Comparison of ENCODE assay signal across 8 mouse cellular contexts in the genomic region with DNA sequence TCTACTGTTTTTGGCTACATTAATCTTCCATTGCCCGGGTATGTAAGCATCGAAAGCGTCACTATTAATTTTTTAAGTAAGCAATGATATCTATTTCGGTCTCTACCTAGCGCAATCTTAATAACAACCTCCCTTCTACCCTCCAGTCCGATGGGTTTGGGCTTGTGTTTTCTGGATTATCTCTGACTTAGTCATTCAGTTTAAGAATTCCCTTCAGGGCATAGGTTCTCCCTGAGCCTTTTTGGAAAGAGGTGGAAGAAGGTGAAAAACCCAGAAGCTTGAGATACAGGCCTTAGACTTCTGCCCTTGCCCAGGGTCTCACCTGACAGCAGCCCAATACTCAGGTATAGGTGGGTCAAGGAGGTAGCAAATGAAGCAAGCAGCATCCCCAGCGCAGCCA. TPM values are rescaled to one million over a fixed set of nuclear protein-coding genes. Genes with fewer than 3 reads are reported as not detected.
A peak's percentile ranks its signal among the peaks of the same experiment; 100 is the strongest.
DNase-seq lines count a peak whose midpoint lies in the region; ATAC-seq and TF ChIP-seq lines count a peak whose summit lies in the region.

No protein-coding gene starts in this region.

- H3K27me3 ChIP-seq in heart, embryonic 11.5 days (ENCODE audit: control insufficient read depth, insufficient read depth, low read length), result peaks cover 34% of the 10 kb centered on the region
- no peaks in the 10 kb centered on the region for H3K27me3 ChIP-seq in C2C12 (ENCODE audit: control insufficient read depth, insufficient read depth, insufficient read length)
- peaks cover 36% of the 10 kb centered on the region for H3K27me3 ChIP-seq in forebrain, embryonic 13.5 days
- H3K27me3 ChIP-seq in liver, embryonic 14.5 days (ENCODE audit: control insufficient read depth, insufficient read depth, low read length), result peaks cover 16% of the 10 kb centered on the region

- intact Hi-C loops in heart, postnatal 25 days (cut with DNase I), result loop anchor here (10.0 kb wide), 1 partner anchor 285 kb away; the partner anchor contains the start of gene Ybx2

- 58% methylated on average over 7 of the region's 7 CpGs for WGBS in heart, embryonic 11.5 days (ENCODE audit: insufficient replicate concordance)
- WGBS in forebrain, embryonic 13.5 days, result 62% methylated on average over 7 of the region's 7 CpGs
- WGBS in liver, embryonic 14.5 days (ENCODE audit: insufficient replicate concordance), result 52% methylated on average over 7 of the region's 7 CpGs

- peaks cover 20% of the 10 kb centered on the region for H3K79me3 ChIP-seq in C2C12 (ENCODE audit: low read depth)

- peaks cover 18% of the 10 kb centered on the region for H3K4me1 ChIP-seq in heart, embryonic 11.5 days (ENCODE audit: control insufficient read depth, insufficient read depth, low read length)
- peaks cover 38% of the 10 kb centered on the region for H3K4me1 ChIP-seq in forebrain, embryonic 13.5 days
- H3K4me1 ChIP-seq in liver, embryonic 14.5 days (replicated peaks; ENCODE audit: control insufficient read depth in 2 of 2, insufficient read depth in 2 of 2, low read length in 1 of 2), result peaks cover 18 to 26% of the 10 kb centered on the region in 2 experiments

- peak overlapping the region; percentile 90 for H3ac ChIP-seq in C2C12 (ENCODE audit: control insufficient read depth, insufficient read length, low read depth)

- H3K79me2 ChIP-seq in C2C12 (ENCODE audit: control insufficient read depth, insufficient read depth), result peaks cover 83% of the 10 kb centered on the region

- no peak for DNase-seq in heart, postnatal 25 days (ENCODE audit: low spot score)
- DNase-seq in liver, embryonic 14.5 days (ENCODE audit: low read depth in 3 of 3, low spot score in 3 of 3), result no peak
- no peak for DNase-seq in MN1 (ENCODE audit: low spot score)
- DNase-seq in left cerebral cortex, adult 9 months (ENCODE audit: low spot score in 2 of 2), result no peak

- no peak for TF ChIP-seq CTCF in C2C12 (IDR thresholded peaks at IDR 0.05; ENCODE audit: control insufficient read depth, insufficient read depth, insufficient read length)
- TF ChIP-seq CTCF in liver, embryonic 14.5 days (IDR thresholded peaks at IDR 0.05; ENCODE audit: low read depth), result no peak

- no peaks in the 10 kb centered on the region for H3K9me3 ChIP-seq in heart, embryonic 11.5 days (replicated peaks; ENCODE audit: control insufficient read depth, low read length)
- H3K9me3 ChIP-seq in forebrain, embryonic 13.5 days (replicated peaks), result no peaks in the 10 kb centered on the region
- no peaks in the 10 kb centered on the region for H3K9me3 ChIP-seq in liver, embryonic 14.5 days (ENCODE audit: control insufficient read depth, low read length)

- H3K36me3 ChIP-seq in heart, embryonic 11.5 days (ENCODE audit: control insufficient read depth, insufficient read depth, low read length), result no peaks in the 10 kb centered on the region
- peaks cover 46% of the 10 kb centered on the region for H3K36me3 ChIP-seq in C2C12 (ENCODE audit: control insufficient read depth, insufficient read depth)
- peaks cover 14% of the 10 kb centered on the region for H3K36me3 ChIP-seq in forebrain, embryonic 13.5 days (ENCODE audit: poor library complexity, severe bottlenecking)
- no peaks in the 10 kb centered on the region for H3K36me3 ChIP-seq in liver, embryonic 14.5 days (replicated peaks; ENCODE audit: control insufficient read depth, insufficient read depth, low read depth)

- ATAC-seq in heart, embryonic 11.5 days (replicated peaks; ENCODE audit: insufficient number of reproducible peaks, low FRiP score, low TSS enrichment), result no peak
- ATAC-seq in forebrain, embryonic 13.5 days, result no peak
- no peak for ATAC-seq in liver, embryonic 14.5 days (ENCODE audit: insufficient read depth)
- ATAC-seq in CD4-positive, CD25-positive, alpha-beta regulatory T cell, adult 4 months, result no peak

- H3K4me3 ChIP-seq in heart, embryonic 11.5 days (ENCODE audit: low read depth, low read length), result peak overlapping the region; percentile 49
- peak overlapping the region; percentile 43 for H3K4me3 ChIP-seq in C2C12 (ENCODE audit: insufficient read depth, poor library complexity, severe bottlenecking)
- peak overlapping the region; percentile 50 for H3K4me3 ChIP-seq in forebrain, embryonic 13.5 days
- H3K4me3 ChIP-seq in liver, embryonic 14.5 days (ENCODE audit: insufficient read depth in 1 of 2, low read depth in 2 of 2, low read length in 2 of 2), result peak overlapping the region; percentile 79 to 81

- H3K27ac ChIP-seq in heart, embryonic 11.5 days (ENCODE audit: low read depth, low read length), result peak overlapping the region; percentile 95; the same call in 1 of the 2 replicates
- peak overlapping the region; percentile 83; the same call in 1 of the 2 replicates for H3K27ac ChIP-seq in forebrain, embryonic 13.5 days
- peak overlapping the region; percentile 99 for H3K27ac ChIP-seq in liver, embryonic 14.5 days

- H3K9ac ChIP-seq in heart, embryonic 11.5 days (ENCODE audit: low read depth, low read length), result peak overlapping the region; percentile 80
- peak overlapping the region; percentile 81 for H3K9ac ChIP-seq in forebrain, embryonic 13.5 days
- peak overlapping the region; percentile 96 for H3K9ac ChIP-seq in liver, embryonic 14.5 days (replicated peaks)

- no peak for TF ChIP-seq EP300 in liver, embryonic 14.5 days (IDR thresholded peaks at IDR 0.05; ENCODE audit: low read depth)

- H3K4me2 ChIP-seq in heart, embryonic 11.5 days, result peak overlapping the region; percentile 83
- H3K4me2 ChIP-seq in forebrain, embryonic 13.5 days, result peak overlapping the region; percentile 92
- H3K4me2 ChIP-seq in liver, embryonic 14.5 days (ENCODE audit: low read depth), result peak overlapping the region; percentile 98

TF ChIP-seq in C2C12, 6 proteins besides CTCF, POLR2A, EP300 and RAD21:
- TF ChIP-seq FOSL1 (IDR thresholded peaks at IDR 0.05; ENCODE audit: insufficient read depth, low read length, poor library complexity, severe bottlenecking), result no peak
- TF ChIP-seq MYOD1 (IDR thresholded peaks at IDR 0.05; ENCODE audit: control insufficient read depth, insufficient read length, low read depth), result no peak
- TF ChIP-seq MAX (IDR thresholded peaks at IDR 0.05), result no peak
- no peak for TF ChIP-seq CEBPB (IDR thresholded peaks at IDR 0.05; ENCODE audit: low read depth)
- no peak for TF ChIP-seq USF1 (IDR thresholded peaks at IDR 0.05; ENCODE audit: low read depth)
- TF ChIP-seq MYOG (IDR thresholded peaks at IDR 0.05; ENCODE audit: control insufficient read depth, extremely low read depth, insufficient read length), result no peak

RNA-seq across cellular contexts. Expression of gene Slc16a13, which starts 1.0 kb away (rescaled TPM):
- 7.6 and 7.8 TPM in 2 replicates for polyA plus RNA-seq in heart, embryonic 11.5 days (2014; fragmentation: Nextera tagmentation; extraction: Ambion mirVana)
- total RNA-seq in heart, postnatal 25 days (2021), result 1 to 10 TPM; 4.2 to 4.8 TPM
- 22.0 TPM for polyA plus RNA-seq in C2C12 (2012; fragmentation: generic; extraction: Trizol)
- polyA plus RNA-seq in forebrain, embryonic 13.5 days (2015; fragmentation: Nextera tagmentation; extraction: Ambion mirVana), result 13.4 and 14.8 TPM in 2 replicates
- 2.9 and 3.2 TPM in 2 replicates for polyA plus RNA-seq in liver, embryonic 14.5 days (2012; rRNA removed)
- 3.8 and 4.4 TPM in 2 replicates for polyA plus RNA-seq in liver, embryonic 14.5 days (2014; fragmentation: Nextera tagmentation; extraction: Ambion mirVana)
- 1 to 10 TPM; 2.7 to 3.9 TPM for polyA plus RNA-seq in CD4-positive, CD25-positive, alpha-beta regulatory T cell, adult 4 months (2017; shearing (Covaris generic))

RNA-seq across cellular contexts. Expression of gene Slc16a11, which starts 7.3 kb away (rescaled TPM):
- polyA plus RNA-seq in heart, embryonic 11.5 days (2014; fragmentation: Nextera tagmentation; extraction: Ambion mirVana), result 0.36 and 0.39 TPM in 2 replicates
- total RNA-seq in heart, postnatal 25 days (2021), result under 1 TPM in 1 of 2 experiments, not detected in 1; 0.45 TPM
- polyA plus RNA-seq in C2C12 (2012; fragmentation: generic; extraction: Trizol), result 145 TPM
- 1.8 and 2.2 TPM in 2 replicates for polyA plus RNA-seq in forebrain, embryonic 13.5 days (2015; fragmentation: Nextera tagmentation; extraction: Ambion mirVana)
- 0.52 and 0.79 TPM in 2 replicates for polyA plus RNA-seq in liver, embryonic 14.5 days (2012; rRNA removed)
- 0.47 TPM in 2 replicates for polyA plus RNA-seq in liver, embryonic 14.5 days (2014; fragmentation: Nextera tagmentation; extraction: Ambion mirVana)
- polyA plus RNA-seq in CD4-positive, CD25-positive, alpha-beta regulatory T cell, adult 4 months (2017; shearing (Covaris generic)), result not detected

RNA-seq across cellular contexts. Expression of gene Bcl6b, which starts 9.7 kb away (rescaled TPM):
- polyA plus RNA-seq in heart, embryonic 11.5 days (2014; fragmentation: Nextera tagmentation; extraction: Ambion mirVana), result 11.9 and 13.0 TPM in 2 replicates
- total RNA-seq in heart, postnatal 25 days (2021), result 10 to 100 TPM; 20.0 to 22.3 TPM
- polyA plus RNA-seq in C2C12 (2012; fragmentation: generic; extraction: Trizol), result 9.3 TPM
- 4.3 and 4.7 TPM in 2 replicates for polyA plus RNA-seq in forebrain, embryonic 13.5 days (2015; fragmentation: Nextera tagmentation; extraction: Ambion mirVana)
- polyA plus RNA-seq in liver, embryonic 14.5 days (2012; rRNA removed), result 1.0 TPM in 2 replicates
- 1.0 and 2.5 TPM in 2 replicates for polyA plus RNA-seq in liver, embryonic 14.5 days (2014; fragmentation: Nextera tagmentation; extraction: Ambion mirVana)
- polyA plus RNA-seq in CD4-positive, CD25-positive, alpha-beta regulatory T cell, adult 4 months (2017; shearing (Covaris generic)), result under 1 TPM; 0.31 to 0.56 TPM

RNA-seq across cellular contexts. Expression of gene 0610010K14Rik, which starts 17.8 kb away (rescaled TPM):
- polyA plus RNA-seq in heart, embryonic 11.5 days (2014; fragmentation: Nextera tagmentation; extraction: Ambion mirVana), result 129 and 132 TPM in 2 replicates
- 10 to 100 TPM; 31.4 to 36.7 TPM for total RNA-seq in heart, postnatal 25 days (2021)
- polyA plus RNA-seq in C2C12 (2012; fragmentation: generic; extraction: Trizol), result 91.7 TPM
- polyA plus RNA-seq in forebrain, embryonic 13.5 days (2015; fragmentation: Nextera tagmentation; extraction: Ambion mirVana), result 226 and 229 TPM in 2 replicates
- 53.3 and 56.1 TPM in 2 replicates for polyA plus RNA-seq in liver, embryonic 14.5 days (2012; rRNA removed)
- 78.4 and 79.8 TPM in 2 replicates for polyA plus RNA-seq in liver, embryonic 14.5 days (2014; fragmentation: Nextera tagmentation; extraction: Ambion mirVana)
- polyA plus RNA-seq in CD4-positive, CD25-positive, alpha-beta regulatory T cell, adult 4 months (2017; shearing (Covaris generic)), result 100 to 1,000 TPM; 123 to 141 TPM

RNA-seq across cellular contexts. Expression of gene Gm21988, which starts 19.8 kb away (rescaled TPM):
- 7.7 and 9.3 TPM in 2 replicates for polyA plus RNA-seq in heart, embryonic 11.5 days (2014; fragmentation: Nextera tagmentation; extraction: Ambion mirVana)
- 1 to 10 TPM; 2.1 to 2.3 TPM for total RNA-seq in heart, postnatal 25 days (2021)
- polyA plus RNA-seq in C2C12 (2012; fragmentation: generic; extraction: Trizol), result 10.8 TPM
- 10.7 and 12.1 TPM in 2 replicates for polyA plus RNA-seq in forebrain, embryonic 13.5 days (2015; fragmentation: Nextera tagmentation; extraction: Ambion mirVana)
- 4.5 and 4.8 TPM in 2 replicates for polyA plus RNA-seq in liver, embryonic 14.5 days (2012; rRNA removed)
- polyA plus RNA-seq in liver, embryonic 14.5 days (2014; fragmentation: Nextera tagmentation; extraction: Ambion mirVana), result 4.2 and 4.4 TPM in 2 replicates
- 1 to 10 TPM; 3.3 to 5.3 TPM for polyA plus RNA-seq in CD4-positive, CD25-positive, alpha-beta regulatory T cell, adult 4 months (2017; shearing (Covaris generic))

Comparison
In these comparisons a context has a peak if more than half of its experiments do, and no peak if none do; other contexts are left out.
1. RNA of gene Slc16a11, which starts 7.3 kb away (polyA plus RNA-seq): 145 TPM in C2C12 (single experiment); 1.8 to 2.2 TPM in forebrain, embryonic 13.5 days, 0.47 to 0.79 TPM in liver, embryonic 14.5 days, 0.36 to 0.39 TPM in heart, embryonic 11.5 days and not detected in CD4-positive, CD25-positive, alpha-beta regulatory T cell, adult 4 months; every median in the first group is over 10 times any median in the second.
2. Peak in every context shown above with its lines, with median percentiles within 50 percentile points of each other: H3K27ac ChIP-seq, H3K4me2 ChIP-seq, H3K4me3 ChIP-seq and H3K9ac ChIP-seq.